Mouse (Mus musculus) liver, adult 2 months (tissue): ENCODE data around the gene Cnbd2. TPM values are rescaled to one million over a fixed set of nuclear protein-coding genes. Genes with fewer than 3 reads are reported as not detected.
"Not testable (repeated sequence)": the region's sequence is repeated elsewhere in the genome, so short reads cannot be mapped to it uniquely, and the experiment has no call there.

Experiments used
- DNase-seq: peaks from one replicate; pipeline ENCODE4 v3.0.0-alpha.2; 2011; ENCODE audit warnings: low read depth, low spot score; ENCODE audit errors: extremely low read depth
- H3K27ac ChIP-seq: fragments of 200-500 bp; replicated peaks from 2 replicates; pipeline ENCODE4 v1.5.1; 2012; ENCODE audit warnings: low read depth, mild to moderate bottlenecking, control low read depth, inconsistent platforms, low read length; ENCODE audit not compliant: insufficient read depth
- H3K27me3 ChIP-seq: fragments of 200-500 bp; 2 replicates; pipeline ENCODE4 v1.6.1; 2012; ENCODE audit warnings: mild to moderate bottlenecking, moderate library complexity, low read length, inconsistent platforms; ENCODE audit not compliant: control insufficient read depth, insufficient read depth
- H3K36me3 ChIP-seq: fragments of 200-500 bp; 2 replicates; pipeline ENCODE4 v1.6.1; 2012; ENCODE audit warnings: low read length, inconsistent platforms; ENCODE audit not compliant: control insufficient read depth, insufficient read depth
- H3K4me1 ChIP-seq: fragments of 200-500 bp; 2 replicates; pipeline ENCODE4 v1.6.1; 2011; ENCODE audit warnings: low read length; ENCODE audit not compliant: control insufficient read depth, insufficient read depth
- H3K4me3 ChIP-seq: fragments of 200-500 bp; 2 replicates; pipeline ENCODE4 v1.5.1; 2011; ENCODE audit warnings: low read depth, mild to moderate bottlenecking, control low read depth, low read length, moderate library complexity; ENCODE audit not compliant: insufficient read depth
- H3K79me2 ChIP-seq: fragments of 200-500 bp; 2 replicates; pipeline ENCODE4 v1.6.1; 2012; ENCODE audit warnings: inconsistent platforms, mild to moderate bottlenecking, low read length, moderate library complexity; ENCODE audit not compliant: control insufficient read depth, insufficient read depth
- H3K9ac ChIP-seq: fragments of 200-500 bp; 2 replicates; pipeline ENCODE4 v1.6.1; 2012; ENCODE audit warnings: low read depth, mild to moderate bottlenecking, control low read depth, inconsistent platforms, low read length
- CTCF ChIP-seq: fragments of 200-500 bp; IDR thresholded peaks from 2 replicates; pipeline ENCODE4 v1.5.1; 2011; ENCODE audit warnings: low read depth, low read length, control low read depth
- POLR2A ChIP-seq: fragments of 200-500 bp; IDR thresholded peaks from 2 replicates; pipeline ENCODE4 v1.6.1; 2011; ENCODE audit warnings: low read length, control low read depth; ENCODE audit not compliant: insufficient read depth; ENCODE audit errors: extremely low read depth
- WGBS: fragments of 180-500 bp; shearing (Covaris S2); methylation state at CpG from one replicate; pipeline ENCODE4 v1.1.7; 2018; 5-methylcytosine and 5-hydroxymethylcytosine counted together
- polyA plus RNA-seq: library from polyadenylated mRNA; depleted of rRNA; stranded (reverse); fragments of >200 nt; gene quantifications from 2 replicates; pipeline ENCODE4 v1.2.3, GENCODE M21; 2012
- total RNA-seq: library from RNA; depleted of rRNA; stranded (reverse); fragments of >200 nt; gene quantifications from 2 replicates; pipeline ENCODE4 v1.2.3, GENCODE M21; 2014

The Cnbd2 gene
- total and polyA plus RNA-seq, 2 experiments = 0.40 to 1.0 TPM

GRCm38 (mm10) chr2:156376956-156377355 lies 64.9 kb downstream of the Cnbd2 start:
- Histone ChIP-seq H3K79me2 (no peaks in the 10 kb centered on the region), H3K9ac (no peak overlapping the region), H3K4me3 (no peak overlapping the region), H3K4me1 (no peaks in the 10 kb centered on the region), H3K36me3 (no peaks in the 10 kb centered on the region), H3K27ac (no peak overlapping the region), H3K27me3 (no peaks in the 10 kb centered on the region)
- DNase-seq = no peak
- WGBS = 88% methylated on average over 7 of the region's 7 CpGs
- TF ChIP-seq CTCF (no peak), POLR2A (no peak)

GRCm38 (mm10) chr2:156379929-156380328 lies 67.8 kb downstream of the Cnbd2 start:
- Histone ChIP-seq H3K27me3 (no peaks in the 10 kb centered on the region), H3K4me3 (no peak overlapping the region), H3K79me2 (no peaks in the 10 kb centered on the region), H3K27ac (no peak overlapping the region), H3K9ac (no peak overlapping the region), H3K4me1 (no peaks in the 10 kb centered on the region), H3K36me3 (no peaks in the 10 kb centered on the region)
- WGBS = 88% methylated on average over 10 of the region's 10 CpGs
- DNase-seq = no peak
- TF ChIP-seq CTCF (no peak), POLR2A (no peak)

- no peaks in the 10 kb centered on the region for H3K79me2 ChIP-seq
- no peak overlapping the region for H3K9ac ChIP-seq
- no peaks in the 10 kb centered on the region for H3K36me3 ChIP-seq
- H3K27me3 ChIP-seq = no peaks in the 10 kb centered on the region
- no peak for DNase-seq
- TF ChIP-seq CTCF (no peak), POLR2A (no peak)
- WGBS = 88% methylated on average over 4 of the region's 4 CpGs
- no peak overlapping the region for H3K4me3 ChIP-seq
- no peaks in the 10 kb centered on the region for H3K4me1 ChIP-seq
- H3K27ac ChIP-seq = no peak overlapping the region
These were observed 69.3 kb downstream of the Cnbd2 start for GRCm38 (mm10) chr2:156381350-156381749.

DNA sequence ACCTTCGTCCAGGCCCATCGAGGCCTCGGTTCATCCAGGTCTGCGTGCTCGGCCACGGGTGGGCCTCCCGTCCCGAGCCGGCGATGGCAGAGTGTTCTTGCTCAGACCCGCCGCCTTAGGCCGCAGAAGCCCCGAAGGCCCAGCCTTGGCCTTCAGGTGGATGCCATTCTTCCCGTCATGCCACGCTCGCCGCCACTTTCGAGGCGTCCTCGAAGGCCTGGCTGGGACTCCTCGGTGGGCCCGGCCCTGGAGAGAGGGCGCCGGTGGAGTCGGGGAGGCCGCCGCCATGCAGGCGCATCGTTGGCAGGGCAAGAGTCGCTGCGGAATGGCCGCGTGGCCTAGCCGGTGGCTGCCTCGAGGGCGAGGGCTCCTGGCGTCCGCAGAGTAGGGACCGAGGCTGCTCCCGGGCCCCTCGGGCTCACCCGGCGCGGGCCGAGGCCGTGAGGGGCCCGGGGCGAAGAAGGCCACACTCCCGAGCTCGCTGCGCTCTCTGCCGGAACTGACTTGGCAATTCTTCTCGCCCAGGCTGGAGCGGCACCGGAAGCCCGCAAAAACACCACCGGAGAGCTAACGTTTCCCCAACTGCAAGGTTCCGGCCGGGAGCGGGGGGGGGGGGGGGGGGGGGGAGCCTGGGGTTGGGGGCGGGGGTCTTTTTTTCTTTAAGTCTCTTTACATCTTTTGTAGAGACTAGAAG lies 80.5 kb downstream of the Cnbd2 start:
- H3K36me3 ChIP-seq, H3K27ac ChIP-seq, H3K27me3 ChIP-seq, H3K4me1 ChIP-seq, H3K79me2 ChIP-seq, H3K9ac ChIP-seq: not testable (repeated sequence)
- WGBS = under 1% methylated on average over 17 of the region's 63 CpGs
- peak overlapping the region; percentile 12; the same call in 1 of the 2 replicates for H3K4me3 ChIP-seq
- peak; percentile 73 for DNase-seq

- TF ChIP-seq POLR2A (no peak), CTCF (no peak)
- Histone ChIP-seq H3K79me2 (0 out of 2 replicates have a peak, but pooled peaks cover 4% of the 10 kb centered on the region), H3K27me3 (no peaks in the 10 kb centered on the region), H3K9ac (no peak overlapping the region), H3K36me3 (no peaks in the 10 kb centered on the region), H3K27ac (no peak overlapping the region), H3K4me1 (peaks cover 4% of the 10 kb centered on the region; the same call in 1 of the 2 replicates), H3K4me3 (no peak overlapping the region; the same call in 1 of the 2 replicates)
- no peak for DNase-seq
- WGBS = 52% methylated on average over 5 of the region's 5 CpGs
These were observed 81.2 kb downstream of the Cnbd2 start for GRCm38 (mm10) chr2:156393155-156393828.

- Histone ChIP-seq H3K27me3 (no peaks in the 10 kb centered on the region), H3K79me2 (0 out of 2 replicates have a peak, but pooled peaks cover 4% of the 10 kb centered on the region), H3K4me3 (no peak overlapping the region), H3K27ac (no peak overlapping the region), H3K4me1 (peaks cover 4% of the 10 kb centered on the region; the same call in 1 of the 2 replicates), H3K36me3 (no peaks in the 10 kb centered on the region), H3K9ac (no peak overlapping the region)
- 98% methylated on average over 4 of the region's 4 CpGs for WGBS
- TF ChIP-seq POLR2A = no peak
- TF ChIP-seq CTCF = no peak
- no peak for DNase-seq
These were observed 82.2 kb downstream of the Cnbd2 start for GRCm38 (mm10) chr2:156394282-156394681.
